Mouse (Mus musculus) liver, embryonic 11.5 days (tissue): ENCODE measurements around the gene Fgf16. TPM values are rescaled to one million over a fixed set of nuclear protein-coding genes. Genes with fewer than 3 reads are reported as not detected.

ENCODE experiments used
- ATAC-seq: fragments of 200-750 bp; cut with Nextera tagmentation; replicated peaks from 2 replicates; pipeline ENCODE4 v1.8.0; 2017; ENCODE audit warnings: moderate number of reproducible peaks, mild to moderate bottlenecking, moderate TSS enrichment, moderate library complexity; ENCODE audit not compliant: low FRiP score
- DNase-seq: peaks from one replicate; pipeline ENCODE4 v3.0.0-alpha.2; 2017; ENCODE audit warnings: low spot score
- H3K27ac ChIP-seq: fragments of 300-500 bp; sonication (generic); 2 replicates; pipeline ENCODE4 v1.5.1; 2014; ENCODE audit warnings: mild to moderate bottlenecking, low read depth, low read length, control low read depth
- H3K27me3 ChIP-seq: fragments of 300-500 bp; sonication (generic); replicated peaks from 2 replicates; pipeline ENCODE4 v1.6.1; 2014; ENCODE audit warnings: low read length, mixed read lengths; ENCODE audit not compliant: control insufficient read depth, insufficient read depth
- H3K36me3 ChIP-seq: fragments of 300-500 bp; sonication (generic); 2 replicates; pipeline ENCODE4 v1.6.1; 2014; ENCODE audit warnings: mild to moderate bottlenecking, low read length, moderate library complexity, mixed read lengths; ENCODE audit not compliant: control insufficient read depth, insufficient read depth
- H3K4me1 ChIP-seq: fragments of 300-500 bp; sonication (generic); replicated peaks from 2 replicates; pipeline ENCODE4 v1.6.1; 2014; ENCODE audit warnings: low read length, mixed read lengths; ENCODE audit not compliant: control insufficient read depth, insufficient read depth
- H3K4me2 ChIP-seq: fragments of 300-500 bp; sonication (generic); 2 replicates; pipeline ENCODE4 v1.6.1; 2014; ENCODE audit warnings: mild to moderate bottlenecking, control low read depth, moderate library complexity
- H3K4me3 ChIP-seq: fragments of 300-500 bp; sonication (generic); 2 replicates; pipeline ENCODE4 v1.5.1; 2014; ENCODE audit warnings: low read depth, low read length, control low read depth
- H3K9ac ChIP-seq: fragments of 300-500 bp; sonication (generic); 2 replicates; pipeline ENCODE4 v1.6.1; 2014; ENCODE audit warnings: low read depth, low read length, control low read depth
- H3K9me3 ChIP-seq: fragments of 300-500 bp; sonication (generic); 2 replicates; pipeline ENCODE4 v1.6.1; 2016; ENCODE audit warnings: low read length, inconsistent platforms, mixed read lengths; ENCODE audit not compliant: control insufficient read depth
- WGBS: fragments of 180-500 bp; shearing (Covaris S2); extraction: QIAGEN DNeasy Blood & Tissue Kit; methylation state at CpG from one replicate; pipeline ENCODE4 v1.1.7; 2014; 5-methylcytosine and 5-hydroxymethylcytosine counted together
- polyA plus RNA-seq: library from polyadenylated mRNA; unstranded; fragments of >200 nt; fragmentation: Nextera tagmentation; extraction: Ambion mirVana; gene quantifications from 2 replicates; pipeline ENCODE4 v1.2.1, GENCODE M21; 2014

Fgf16 gene
- polyA plus RNA-seq: not detected in 2 replicates

DNA sequence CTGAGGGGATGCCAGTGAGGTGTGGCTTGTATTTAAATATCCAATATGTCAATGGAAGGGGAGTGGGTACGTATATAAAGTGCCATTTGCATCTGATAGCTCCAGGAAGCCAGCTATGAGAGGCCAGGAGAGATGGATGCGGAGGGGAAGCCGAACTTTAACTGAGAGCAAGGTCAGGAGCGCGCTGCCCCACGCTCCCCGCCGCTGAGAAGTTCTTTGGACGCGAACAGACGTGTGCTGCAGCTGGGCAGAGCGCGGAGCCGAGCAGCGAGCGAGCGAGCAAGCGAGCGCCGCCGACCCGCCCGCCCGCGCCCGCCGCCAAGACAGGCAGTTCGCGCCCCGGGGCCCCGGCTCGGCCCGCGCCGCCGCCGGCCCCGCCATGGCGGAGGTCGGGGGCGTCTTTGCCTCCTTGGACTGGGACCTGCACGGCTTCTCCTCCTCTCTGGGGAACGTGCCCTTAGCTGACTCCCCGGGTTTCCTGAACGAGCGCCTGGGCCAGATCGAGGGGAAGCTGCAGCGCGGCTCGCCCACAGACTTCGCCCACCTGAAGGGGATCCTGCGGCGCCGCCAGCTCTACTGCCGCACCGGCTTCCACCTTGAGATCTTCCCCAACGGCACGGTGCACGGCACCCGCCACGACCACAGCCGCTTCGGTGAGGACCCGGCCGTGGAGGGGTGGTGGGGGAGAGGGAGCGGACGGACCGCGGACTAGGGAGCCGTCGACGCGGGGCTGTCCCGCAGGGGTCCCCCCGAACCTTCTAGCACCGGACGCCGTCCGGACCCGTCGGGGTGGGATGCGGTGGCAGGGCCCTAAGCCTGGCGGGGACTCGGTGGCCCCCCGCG lies at the start of gene Fgf16:
Gene Fgf16 (plus strand): TSS at position 118 of the 843 bp plus-strand sequence.
- ATAC-seq: no peak
- Histone ChIP-seq H3K9me3 (no peaks in the 10 kb centered on the region), H3K4me1 (no peaks in the 10 kb centered on the region; the same call in 1 of the 2 replicates), H3K27ac (no peak within 1 kb of the TSS), H3K27me3 (peaks cover 57% of the 10 kb centered on the region), H3K9ac (no peak within 1 kb of the TSS), H3K4me3 (peak within 1 kb of the TSS; percentile 37), H3K4me2 (peak within 1 kb of the TSS; percentile 61), H3K36me3 (no peaks in the 10 kb centered on the region)
- DNase-seq: peak; percentile 37
- 12% methylated on average over 50 of the region's 86 CpGs for WGBS

DNA sequence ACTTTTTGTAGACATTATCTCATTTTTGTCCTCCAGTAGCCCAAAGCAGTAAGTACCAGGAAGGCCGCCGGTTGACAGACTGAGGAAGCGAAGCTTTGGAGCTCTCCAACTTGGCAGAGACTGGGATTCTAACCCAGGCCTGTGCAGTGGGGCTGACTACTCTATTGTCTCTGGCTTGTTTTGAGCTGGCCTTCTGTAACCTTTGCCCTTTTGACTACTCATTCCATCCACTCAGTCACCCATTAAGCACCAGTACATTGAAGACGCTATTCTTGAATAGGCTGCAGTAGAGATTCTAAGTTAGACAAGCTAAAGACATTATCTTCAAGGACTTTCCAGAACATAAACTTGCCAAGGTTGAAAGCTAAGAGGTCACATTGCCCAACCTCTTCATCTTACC lies 49.3 kb upstream of the Fgf16 start:
- DNase-seq (no peak), ATAC-seq (no peak)

DNA sequence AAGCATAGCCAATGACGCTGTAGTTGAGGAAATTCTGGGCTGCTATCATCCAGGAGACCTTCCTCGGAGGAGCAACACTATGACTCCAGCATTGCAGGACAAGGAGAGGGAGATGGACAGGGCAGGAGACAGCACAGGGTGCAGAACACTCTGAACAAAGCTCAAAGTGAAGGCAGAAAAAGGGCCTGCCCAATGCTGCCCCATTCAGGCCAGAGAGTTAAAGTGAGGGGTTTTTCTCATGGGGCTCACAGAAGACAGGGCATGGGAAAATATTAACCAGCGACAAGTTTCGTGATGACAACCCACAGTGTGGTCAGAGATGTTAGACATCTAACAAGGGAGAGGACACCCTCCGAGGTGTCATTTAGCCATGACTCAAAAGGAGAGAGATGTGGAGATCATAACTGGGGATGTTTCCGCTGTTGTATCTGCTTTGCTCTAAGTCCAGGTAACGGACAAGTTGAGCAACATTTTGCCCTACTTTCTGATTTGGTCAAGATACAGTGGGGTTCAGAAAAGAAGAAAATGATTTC lies 48.2 kb upstream of the Fgf16 start:
- H3K27me3 ChIP-seq: peaks cover 6% of the 10 kb centered on the region
- H3K36me3 ChIP-seq: no peaks in the 10 kb centered on the region
- ATAC-seq: no peak
- no peak overlapping the region for H3K9ac ChIP-seq
- no peak overlapping the region for H3K4me2 ChIP-seq
- no peak for DNase-seq
- H3K4me1 ChIP-seq: no peaks in the 10 kb centered on the region
- H3K9me3 ChIP-seq: no peaks in the 10 kb centered on the region
- no peak overlapping the region for H3K4me3 ChIP-seq
- no peak overlapping the region for H3K27ac ChIP-seq
- WGBS: 81% methylated on average over 7 of the region's 7 CpGs

More for the DNA sequence above, 49.3 kb upstream of the Fgf16 start:
- no peaks in the 10 kb centered on the region for H3K9me3 ChIP-seq
- peaks cover 6% of the 10 kb centered on the region for H3K27me3 ChIP-seq
- WGBS: 81% methylated on average over 4 of the region's 4 CpGs
- H3K4me1 ChIP-seq: no peaks in the 10 kb centered on the region
- H3K4me3 ChIP-seq: no peak overlapping the region
- H3K36me3 ChIP-seq: no peaks in the 10 kb centered on the region
- H3K27ac ChIP-seq: no peak overlapping the region
- no peak overlapping the region for H3K9ac ChIP-seq
- H3K4me2 ChIP-seq: no peak overlapping the region

DNA sequence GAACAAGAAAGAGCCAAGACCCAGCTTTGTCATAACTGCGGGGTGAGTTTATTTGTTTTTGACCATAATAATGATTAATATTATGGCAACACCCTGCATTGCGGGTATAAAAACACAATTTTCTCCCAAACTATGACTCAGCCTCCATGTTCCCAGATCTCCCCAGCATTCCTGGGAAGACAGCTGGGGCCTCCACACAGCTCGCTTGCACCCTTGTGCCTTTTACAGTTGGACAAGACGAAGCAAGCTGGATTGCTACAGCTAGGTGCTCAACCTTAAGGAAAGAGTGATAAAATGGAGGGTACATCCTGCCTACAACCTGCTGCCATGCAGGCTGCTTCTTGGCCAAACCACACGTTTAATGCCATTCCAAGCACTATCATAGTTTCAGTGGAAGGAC lies 45.7 kb upstream of the Fgf16 start:
- Histone ChIP-seq H3K36me3 (no peaks in the 10 kb centered on the region), H3K27ac (no peak overlapping the region), H3K4me2 (no peak overlapping the region), H3K9ac (no peak overlapping the region), H3K4me1 (no peaks in the 10 kb centered on the region), H3K4me3 (no peak overlapping the region), H3K27me3 (peaks cover 6% of the 10 kb centered on the region), H3K9me3 (no peaks in the 10 kb centered on the region)
- no peak for ATAC-seq
- WGBS: 79% methylated on average over 5 of the region's 5 CpGs
- no peak for DNase-seq

DNA sequence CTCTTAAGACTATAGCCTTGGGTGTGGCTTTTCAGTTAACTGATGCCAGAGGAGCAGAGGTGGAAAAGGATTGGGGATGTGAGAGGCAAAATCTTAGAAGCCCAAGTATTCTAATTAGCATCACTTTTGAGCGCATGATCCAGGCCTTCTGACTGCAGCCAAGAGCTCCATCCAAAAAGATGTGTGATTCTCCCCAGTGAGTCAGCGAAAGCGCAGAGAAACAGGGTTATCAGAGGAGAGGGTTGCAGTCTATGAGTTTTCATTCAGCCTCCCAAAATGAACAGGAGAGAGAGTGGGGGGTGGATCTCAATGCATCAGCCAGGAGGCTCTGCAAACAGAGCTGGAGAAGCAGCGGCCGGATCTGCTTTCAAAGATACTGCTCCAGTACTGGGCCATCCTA lies 45.1 kb upstream of the Fgf16 start:
- peaks cover 5% of the 10 kb centered on the region for H3K27me3 ChIP-seq
- no peak overlapping the region for H3K9ac ChIP-seq
- H3K27ac ChIP-seq: no peak overlapping the region
- no peak overlapping the region for H3K4me3 ChIP-seq
- H3K9me3 ChIP-seq: no peaks in the 10 kb centered on the region
- H3K4me2 ChIP-seq: no peak overlapping the region
- DNase-seq (no peak), ATAC-seq (no peak)
- 68% methylated on average over 5 of the region's 5 CpGs for WGBS
- H3K36me3 ChIP-seq: no peaks in the 10 kb centered on the region
- H3K4me1 ChIP-seq: no peaks in the 10 kb centered on the region

DNA sequence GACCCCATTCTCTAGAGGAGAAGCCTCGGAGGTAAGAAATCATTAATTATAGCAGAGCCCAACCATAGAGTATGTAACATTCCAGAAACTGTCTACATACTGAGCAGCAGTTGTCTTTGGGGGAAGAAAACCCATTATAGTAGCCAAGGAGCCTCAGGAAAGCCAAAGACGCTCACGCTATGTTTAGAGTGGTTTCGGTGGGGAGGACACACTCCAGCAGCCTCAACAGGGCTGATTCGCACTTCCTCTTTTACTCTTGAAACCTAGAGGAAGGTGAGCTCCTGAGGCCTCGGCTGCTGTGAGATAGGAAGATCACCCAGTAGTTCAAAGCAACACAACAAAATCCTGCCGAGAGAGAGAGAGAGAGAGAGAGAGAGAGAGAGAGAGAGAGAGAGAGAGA lies 39.9 kb upstream of the Fgf16 start:
- Histone ChIP-seq H3K36me3 (no peaks in the 10 kb centered on the region), H3K4me3 (no peak overlapping the region), H3K9me3 (no peaks in the 10 kb centered on the region), H3K4me1 (no peaks in the 10 kb centered on the region), H3K9ac (no peak overlapping the region), H3K4me2 (no peak overlapping the region), H3K27me3 (peaks cover 1% of the 10 kb centered on the region), H3K27ac (no peak overlapping the region)
- DNase-seq (no peak), ATAC-seq (no peak)
- 48% methylated on average over 7 of the region's 7 CpGs for WGBS

DNA sequence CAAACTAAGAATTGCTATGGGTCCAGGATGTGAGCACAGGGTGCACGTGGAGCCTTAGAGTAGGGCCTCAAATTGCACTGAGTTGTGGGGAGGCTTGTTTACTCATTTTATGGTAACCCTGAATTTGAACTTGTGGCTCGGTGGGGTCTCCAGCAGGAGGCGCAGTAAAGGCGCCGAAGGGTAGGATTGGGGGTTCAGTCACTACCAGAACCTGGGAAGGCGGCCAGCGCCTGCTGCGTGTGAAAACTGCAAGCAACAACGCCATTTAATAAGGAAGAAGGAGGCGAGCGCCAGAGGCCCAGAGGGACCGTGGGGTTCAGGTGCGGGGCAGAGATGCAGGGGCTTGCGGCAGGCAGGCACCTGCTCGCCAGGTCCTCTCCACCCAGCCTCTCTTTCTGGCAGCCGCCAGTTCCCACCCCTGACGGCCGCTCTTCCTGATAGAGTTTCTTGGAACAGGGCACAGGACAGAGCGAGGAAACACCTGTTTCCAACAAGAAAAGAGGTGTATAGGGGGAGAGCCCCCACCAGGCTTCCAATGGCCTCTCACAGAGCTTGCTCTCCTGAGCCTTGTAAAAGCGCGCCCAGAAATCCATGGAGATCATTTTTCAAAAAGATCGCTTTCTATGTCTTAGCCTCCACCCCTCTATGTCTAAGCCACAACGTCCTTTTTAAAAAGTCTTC lies 1.1 kb upstream of the Fgf16 start:
- H3K4me3 ChIP-seq: peak overlapping the region; percentile 37; the same call in 1 of the 2 replicates
- no peaks in the 10 kb centered on the region; the same call in 1 of the 2 replicates for H3K4me1 ChIP-seq
- 16% methylated on average over 23 of the region's 23 CpGs for WGBS
- no peak for DNase-seq
- no peaks in the 10 kb centered on the region for H3K36me3 ChIP-seq
- no peak overlapping the region for H3K27ac ChIP-seq
- H3K27me3 ChIP-seq: peaks cover 54% of the 10 kb centered on the region
- no peak for ATAC-seq
- no peak overlapping the region for H3K9ac ChIP-seq
- peak overlapping the region; percentile 61 for H3K4me2 ChIP-seq
- no peaks in the 10 kb centered on the region for H3K9me3 ChIP-seq

DNA sequence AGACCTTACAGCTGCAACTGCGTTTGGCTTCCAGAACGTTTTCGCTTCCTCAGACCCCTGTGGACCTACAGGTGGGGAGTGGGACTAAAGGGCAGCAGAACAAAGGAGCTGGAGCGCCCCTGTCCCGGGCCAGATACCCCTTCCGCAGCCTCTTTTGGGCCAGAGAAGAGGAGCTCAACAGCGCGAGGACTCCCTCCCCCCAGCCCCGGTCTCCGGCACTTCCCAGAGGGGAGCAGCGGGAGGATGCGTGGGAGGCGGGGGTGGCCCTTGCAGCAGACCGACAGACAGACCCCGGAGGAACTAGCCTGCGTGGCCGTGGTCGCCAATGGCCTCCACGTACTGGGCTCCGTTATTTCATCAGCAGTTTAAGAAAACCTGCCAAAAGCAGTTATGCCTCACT lies 467 bp upstream of the Fgf16 start:
- Histone ChIP-seq H3K4me2 (peak overlapping the region; percentile 61), H3K9ac (no peak overlapping the region), H3K27me3 (peaks cover 57% of the 10 kb centered on the region), H3K36me3 (no peaks in the 10 kb centered on the region), H3K9me3 (no peaks in the 10 kb centered on the region), H3K4me3 (peak overlapping the region; percentile 37), H3K4me1 (no peaks in the 10 kb centered on the region; the same call in 1 of the 2 replicates), H3K27ac (no peak overlapping the region)
- 15% methylated on average over 20 of the region's 20 CpGs for WGBS
- DNase-seq: no peak
- no peak for ATAC-seq
